Mouse (Mus musculus) liver, postnatal 0 days (tissue): Measurements from ENCODE around the gene Steap4. TPM values are rescaled to one million over a fixed set of nuclear protein-coding genes. Genes with fewer than 3 reads are reported as not detected.
A peak's percentile ranks its signal among the peaks of the same experiment; 100 is the strongest.

Experiments
- ATAC-seq: fragments of 200-750 bp; cut with Nextera tagmentation; 2 replicates; pipeline ENCODE4 v1.8.0; 2017; ENCODE audit warnings: mild to moderate bottlenecking, moderate library complexity
- DNase-seq: peaks from one replicate; pipeline ENCODE4 v3.0.0-alpha.2; 2016
- H3K27ac ChIP-seq: fragments of 300-500 bp; sonication (generic); 2 replicates; pipeline ENCODE4 v1.5.1; 2014; ENCODE audit warnings: antibody characterized with exemption, moderate library complexity, mild to moderate bottlenecking, low read depth
- H3K27me3 ChIP-seq: fragments of 300-500 bp; sonication (generic); 2 replicates; pipeline ENCODE4 v1.6.1; 2014; ENCODE audit warnings: low read length, control low read depth, mixed read lengths; ENCODE audit not compliant: insufficient read depth
- H3K36me3 ChIP-seq: fragments of 300-500 bp; sonication (generic); replicated peaks from 2 replicates; pipeline ENCODE4 v1.6.1; 2014; ENCODE audit warnings: mild to moderate bottlenecking, control low read depth, low read length, moderate library complexity, mixed read lengths; ENCODE audit not compliant: insufficient read depth
- H3K4me1 ChIP-seq: fragments of 300-500 bp; sonication (generic); 2 replicates; pipeline ENCODE4 v1.6.1; 2014; ENCODE audit warnings: antibody characterized with exemption, mild to moderate bottlenecking, control low read depth; ENCODE audit not compliant: insufficient read depth
- H3K4me2 ChIP-seq: fragments of 300-500 bp; sonication (generic); 2 replicates; pipeline ENCODE4 v1.6.1; 2014; ENCODE audit warnings: low read depth, mild to moderate bottlenecking, low read length, moderate library complexity, mixed read lengths
- H3K4me3 ChIP-seq: fragments of 300-500 bp; sonication (generic); 2 replicates; pipeline ENCODE4 v1.5.1; 2014; ENCODE audit warnings: low read depth, low read length
- H3K9ac ChIP-seq: fragments of 300-500 bp; sonication (generic); replicated peaks from 2 replicates; pipeline ENCODE4 v1.6.1; 2014; ENCODE audit warnings: mild to moderate bottlenecking, moderate library complexity
- H3K9me3 ChIP-seq: fragments of 300-500 bp; sonication (generic); 2 replicates; pipeline ENCODE4 v1.6.1; 2016; ENCODE audit warnings: mild to moderate bottlenecking, control low read depth, low read length, mixed read lengths
- CTCF ChIP-seq: sonication (generic); IDR thresholded peaks from 2 replicates; pipeline ENCODE4 v1.5.1; 2016; ENCODE audit warnings: antibody characterized with exemption, low read depth
- EP300 ChIP-seq: IDR thresholded peaks from 2 replicates; pipeline ENCODE4 v1.6.1; 2016; ENCODE audit warnings: antibody characterized with exemption, low read depth, mild to moderate bottlenecking
- WGBS: fragments of 180-500 bp; shearing (Covaris S2); extraction: QIAGEN DNeasy Blood & Tissue Kit; methylation state at CpG from one replicate; pipeline ENCODE4 v1.1.7; 2014; ENCODE audit not compliant: insufficient replicate concordance; 5-methylcytosine and 5-hydroxymethylcytosine counted together
- polyA plus RNA-seq: library from polyadenylated mRNA; unstranded; fragments of >200 nt; fragmentation: Nextera tagmentation; extraction: Ambion mirVana; gene quantifications from 2 replicates; pipeline ENCODE4 v1.2.1, GENCODE M21; 2015

The Steap4 gene
- 15.5 and 18.4 TPM in 2 replicates for polyA plus RNA-seq

- H3K9me3 ChIP-seq = no peaks in the 10 kb centered on the region
- peak within 1 kb of the TSS; percentile 67 for H3K4me2 ChIP-seq
- no peak within 1 kb of the TSS; the same call in 1 of the 2 replicates for H3K9ac ChIP-seq
- no peak within 1 kb of the TSS for H3K27ac ChIP-seq
- ATAC-seq (peak; percentile 84), DNase-seq (peak; percentile 66)
- H3K4me1 ChIP-seq = peaks cover 20% of the 10 kb centered on the region
- TF ChIP-seq CTCF (no peak), EP300 (no peak; the same call in 1 of the 2 replicates)
- H3K27me3 ChIP-seq = no peaks in the 10 kb centered on the region
- H3K36me3 ChIP-seq = no peaks in the 10 kb centered on the region
- 5% methylated on average over 20 of the region's 20 CpGs for WGBS
- peak within 1 kb of the TSS; percentile 25 for H3K4me3 ChIP-seq
Observed at GRCm38 (mm10) chr5:7960176-7960575, at the start of gene Steap4. TSS of gene Steap4 (plus strand) at chr5:7960457.

GRCm38 (mm10) chr5:7911975-7912374 lies 48.3 kb upstream of the Steap4 start:
- DNase-seq (peak; percentile 18), ATAC-seq (no peak)
- Histone ChIP-seq H3K27me3 (no peaks in the 10 kb centered on the region), H3K4me2 (no peak overlapping the region), H3K27ac (no peak overlapping the region), H3K4me3 (no peak overlapping the region), H3K9me3 (no peaks in the 10 kb centered on the region; the same call in 1 of the 2 replicates), H3K9ac (no peak overlapping the region), H3K4me1 (no peaks in the 10 kb centered on the region), H3K36me3 (no peaks in the 10 kb centered on the region)
- peak; percentile 50 for TF ChIP-seq CTCF
- TF ChIP-seq EP300 = no peak
- 62% methylated on average over 3 of the region's 3 CpGs for WGBS

- ATAC-seq (no peak), DNase-seq (no peak)
- WGBS = 75% methylated on average over 11 of the region's 11 CpGs
Observed at GRCm38 (mm10) chr5:7917501-7918295, 42.6 kb upstream of the Steap4 start.

GRCm38 (mm10) chr5:7918296-7918579 lies 42.0 kb upstream of the Steap4 start:
- Histone ChIP-seq H3K27me3 (no peaks in the 10 kb centered on the region), H3K4me3 (no peak overlapping the region), H3K36me3 (no peaks in the 10 kb centered on the region), H3K9ac (no peak overlapping the region), H3K27ac (no peak overlapping the region), H3K9me3 (no peaks in the 10 kb centered on the region; the same call in 1 of the 2 replicates), H3K4me2 (no peak overlapping the region), H3K4me1 (no peaks in the 10 kb centered on the region)
- ATAC-seq = no peak
- TF ChIP-seq EP300 = no peak
- no peak for TF ChIP-seq CTCF
- 79% methylated on average over 5 of the region's 5 CpGs for WGBS
- no peak for DNase-seq

More at GRCm38 (mm10) chr5:7917501-7918295, 42.6 kb upstream of the Steap4 start:
- TF ChIP-seq CTCF (no peak), EP300 (no peak)
- Histone ChIP-seq H3K4me1 (no peaks in the 10 kb centered on the region), H3K9ac (no peak overlapping the region), H3K4me2 (no peak overlapping the region), H3K27ac (no peak overlapping the region), H3K4me3 (no peak overlapping the region), H3K27me3 (no peaks in the 10 kb centered on the region), H3K36me3 (no peaks in the 10 kb centered on the region), H3K9me3 (no peaks in the 10 kb centered on the region; the same call in 1 of the 2 replicates)

- DNase-seq = no peak
- 73% methylated on average over 2 of the region's 2 CpGs for WGBS
- no peak overlapping the region for H3K27ac ChIP-seq
- no peaks in the 10 kb centered on the region for H3K36me3 ChIP-seq
- no peaks in the 10 kb centered on the region for H3K9me3 ChIP-seq
- TF ChIP-seq CTCF (no peak), EP300 (no peak)
- no peak overlapping the region for H3K4me2 ChIP-seq
- H3K4me1 ChIP-seq = no peaks in the 10 kb centered on the region
- ATAC-seq = no peak
- no peak overlapping the region for H3K9ac ChIP-seq
- H3K27me3 ChIP-seq = no peaks in the 10 kb centered on the region
- no peak overlapping the region for H3K4me3 ChIP-seq
Observed at GRCm38 (mm10) chr5:7919681-7920080, 40.6 kb upstream of the Steap4 start.

- H3K36me3 ChIP-seq = no peaks in the 10 kb centered on the region
- no peak overlapping the region for H3K4me2 ChIP-seq
- TF ChIP-seq CTCF (no peak), EP300 (no peak)
- H3K9me3 ChIP-seq = no peaks in the 10 kb centered on the region
- H3K4me3 ChIP-seq = no peak overlapping the region
- H3K27me3 ChIP-seq = no peaks in the 10 kb centered on the region
- ATAC-seq (no peak), DNase-seq (no peak)
- H3K27ac ChIP-seq = no peak overlapping the region
- WGBS = 66% methylated on average over 1 of the region's 1 CpGs
- no peak overlapping the region for H3K9ac ChIP-seq
- H3K4me1 ChIP-seq = no peaks in the 10 kb centered on the region
Observed at GRCm38 (mm10) chr5:7922751-7923150, 37.5 kb upstream of the Steap4 start.
